Mouse (Mus musculus): ENCODE measurements around the gene Tnr.

DNA sequence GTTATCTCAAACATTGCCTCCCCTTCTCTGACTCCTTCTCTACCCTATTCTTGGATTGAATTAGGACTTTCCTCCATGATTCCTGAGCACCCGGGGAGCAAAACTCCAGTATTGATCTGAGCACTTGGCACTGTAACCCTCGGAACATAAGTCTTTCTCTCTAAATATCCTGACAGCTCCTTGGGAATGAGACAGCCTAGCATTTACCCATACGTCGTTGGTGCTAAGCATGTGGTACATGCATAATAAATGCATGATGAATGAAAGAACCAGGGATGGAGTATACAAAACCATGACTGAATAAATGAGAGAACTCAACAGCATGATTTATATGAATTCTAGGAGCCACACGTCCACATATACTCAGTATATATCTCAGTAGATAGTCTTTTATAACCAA, 226.8 kb downstream of the Tnr start:
- no peak for TF ChIP-seq POLR2A (IDR thresholded peaks at IDR 0.05; ENCODE audit: borderline replicate concordance, low read depth, low read length)
- no peak for TF ChIP-seq CTCF (IDR thresholded peaks at IDR 0.05; ENCODE audit: low read depth, low read length)

Data from bone marrow macrophage, adult 2 months (primary cell).